12 mouse cellular contexts compared by ENCODE assay signal in genomic region chr5:144249871-144250270, GRCm38 (mm10). TPM values are rescaled to one million over a fixed set of nuclear protein-coding genes. Genes with fewer than 3 reads are reported as not detected.
A peak's percentile ranks its signal among the peaks of the same experiment; 100 is the strongest.
DNase-seq lines count a peak whose midpoint lies in the region; ATAC-seq and TF ChIP-seq lines count a peak whose summit lies in the region.
"Had no signal": no experiment of that assay in that cellular context is flagged by ENCODE, and none has a peak within 500 bp of the region (broad histone marks: within the 10 kb centered on the region; RNA-seq: fewer than 3 reads in every experiment).

No protein-coding gene starts in this region.

- H3K79me2 ChIP-seq in MEL (ENCODE audit: control insufficient read depth, insufficient read depth, low read length, poor library complexity) (no peaks in the 10 kb centered on the region), macrophage (ENCODE audit: inconsistent target) (peaks cover 76% of the 10 kb centered on the region)

- H3K36me3 ChIP-seq in heart, postnatal 0 days (replicated peaks; ENCODE audit: control insufficient read depth, insufficient read depth, low read length): no peaks in the 10 kb centered on the region
- no peaks in the 10 kb centered on the region for H3K36me3 ChIP-seq in lung, postnatal 0 days (ENCODE audit: insufficient read depth, low read length)
- H3K36me3 ChIP-seq in MEL (ENCODE audit: control insufficient read depth in 1 of 2, insufficient read depth in 2 of 2, low read length in 2 of 2) (peaks cover 0 to 8% of the 10 kb centered on the region in 2 experiments; a peak in 2 of 4 replicates), macrophage (ENCODE audit: inconsistent target) (no peaks in the 10 kb centered on the region)
- H3K36me3 ChIP-seq: stomach, embryonic 15.5 days had no signal

- no peak for DNase-seq in heart, postnatal 0 days (ENCODE audit: low spot score)
- DNase-seq in heart, postnatal 25 days (ENCODE audit: low spot score): no peak
- no peak for DNase-seq in lung, postnatal 0 days (ENCODE audit: low spot score)
- no peak for DNase-seq in lung, postnatal 36 days
- peak; percentile 59 for DNase-seq in MEL (ENCODE audit: low read depth, low spot score)
- DNase-seq: adrenal gland, postnatal 10 days; heart, postnatal 14 days; kidney, postnatal 36 days had no signal

- TF ChIP-seq RAD21 in MEL (IDR thresholded peaks at IDR 0.05; ENCODE audit: low read depth, low read length): peak; percentile 36

- TF ChIP-seq POLR2A in MEL (IDR thresholded peaks at IDR 0.05; ENCODE audit: control insufficient read depth in 1 of 2, insufficient read depth in 1 of 2, low read depth in 1 of 2, low read length in 2 of 2, poor library complexity in 1 of 2): no peak

- ATAC-seq in heart, postnatal 0 days (ENCODE audit: insufficient read depth, low read depth): no peak
- no peak for ATAC-seq in lung, postnatal 0 days
- no peak for ATAC-seq in erythroid progenitor cell, adult 5-6 weeks (replicated peaks; ENCODE audit: low FRiP score, poor library complexity, severe bottlenecking)
- ATAC-seq: inflammation-experienced regulatory T-cells, adult 6 months had no signal

- 0 out of 2 replicates have a peak, but pooled peaks cover 4% of the 10 kb centered on the region for H3K9me3 ChIP-seq in heart, postnatal 0 days (replicated peaks; ENCODE audit: control insufficient read depth, low read length)
- H3K9me3 ChIP-seq in lung, postnatal 0 days (ENCODE audit: low read length): no peaks in the 10 kb centered on the region
- H3K9me3 ChIP-seq in MEL (replicated peaks; ENCODE audit: insufficient read depth, low read length): no peaks in the 10 kb centered on the region
- H3K9me3 ChIP-seq: stomach, embryonic 15.5 days had no signal

- 83% methylated on average over 3 of the region's 3 CpGs for WGBS in heart, postnatal 0 days
- 80% methylated on average over 3 of the region's 3 CpGs for WGBS in lung, postnatal 0 days
- 89% methylated on average over 3 of the region's 3 CpGs for WGBS in macrophage (ENCODE audit: missing documents)

- peak; percentile 32 for TF ChIP-seq CTCF in heart, postnatal 0 days (IDR thresholded peaks at IDR 0.05; ENCODE audit: low read depth)
- TF ChIP-seq CTCF in lung, postnatal 0 days (IDR thresholded peaks at IDR 0.05): peak; percentile 60
- TF ChIP-seq CTCF in MEL (IDR thresholded peaks at IDR 0.05 in 2 of 3, conservative IDR thresholded peaks at IDR 0.05 in 1 of 3; ENCODE audit: control insufficient read depth in 1 of 3, insufficient read depth in 1 of 3, low read depth in 2 of 3, low read length in 3 of 3, poor library complexity in 1 of 3, severe bottlenecking in 1 of 3): peak; percentile 59 to 66 (median 59)

- H3K4me2 ChIP-seq in heart, postnatal 0 days (ENCODE audit: low read depth, low read length): no peak overlapping the region
- H3K4me2 ChIP-seq in lung, postnatal 0 days (replicated peaks; ENCODE audit: low read depth, low read length): no peak overlapping the region
- H3K4me2 ChIP-seq: stomach, embryonic 15.5 days had no signal

- H3K9ac ChIP-seq in heart, postnatal 0 days (replicated peaks; ENCODE audit: low read depth, low read length): no peak overlapping the region
- no peak overlapping the region for H3K9ac ChIP-seq in lung, postnatal 0 days (replicated peaks; ENCODE audit: low read depth)
- H3K9ac ChIP-seq in MEL (ENCODE audit: control insufficient read depth, low read depth, low read length, poor library complexity, severe bottlenecking): no peak overlapping the region
- H3K9ac ChIP-seq: stomach, embryonic 15.5 days had no signal

- no peak overlapping the region for H3K27ac ChIP-seq in heart, postnatal 0 days (ENCODE audit: low read depth)
- no peak overlapping the region for H3K27ac ChIP-seq in lung, postnatal 0 days (ENCODE audit: low read length)
- no peak overlapping the region for H3K27ac ChIP-seq in MEL (ENCODE audit: control insufficient read depth, low read depth, low read length)
- H3K27ac ChIP-seq in macrophage: peak overlapping the region; percentile 99
- H3K27ac ChIP-seq: stomach, embryonic 15.5 days had no signal

- H3K4me1 ChIP-seq in heart, postnatal 0 days (ENCODE audit: control insufficient read depth, insufficient read depth): peaks cover 21% of the 10 kb centered on the region
- peaks cover 15% of the 10 kb centered on the region; the same call in 1 of the 2 replicates for H3K4me1 ChIP-seq in lung, postnatal 0 days (ENCODE audit: insufficient read depth, low read depth, low read length)
- peaks cover 8 to 11% of the 10 kb centered on the region in 2 experiments for H3K4me1 ChIP-seq in MEL (ENCODE audit: control insufficient read depth in 1 of 2, insufficient read depth in 2 of 2, low read length in 2 of 2)

- H3K27me3 ChIP-seq in heart, postnatal 0 days (ENCODE audit: control insufficient read depth, insufficient read depth, low read length): no peaks in the 10 kb centered on the region
- no peaks in the 10 kb centered on the region for H3K27me3 ChIP-seq in lung, postnatal 0 days (replicated peaks; ENCODE audit: insufficient read depth, low read length)
- no peaks in the 10 kb centered on the region for H3K27me3 ChIP-seq in MEL (ENCODE audit: control insufficient read depth in 1 of 2, insufficient read depth in 2 of 2, low read length in 2 of 2)
- H3K27me3 ChIP-seq: stomach, embryonic 15.5 days had no signal

- intact Hi-C loops in heart, postnatal 25 days (cut with DNase I): no loop called here

- no peak for TF ChIP-seq EP300 in heart, postnatal 0 days (IDR thresholded peaks at IDR 0.05; ENCODE audit: low read depth)
- no peak for TF ChIP-seq EP300 in lung, postnatal 0 days (IDR thresholded peaks at IDR 0.05)
- TF ChIP-seq EP300 in MEL (IDR thresholded peaks at IDR 0.05; ENCODE audit: low read depth in 1 of 2, low read length in 2 of 2): no peak

- H3K4me3 ChIP-seq in heart, postnatal 0 days (ENCODE audit: low read depth, low read length): no peak overlapping the region
- H3K4me3 ChIP-seq in lung, postnatal 0 days (ENCODE audit: low read depth, low read length): no peak overlapping the region
- H3K4me3 ChIP-seq in MEL (ENCODE audit: control insufficient read depth in 1 of 2, insufficient read depth in 1 of 2, low read depth in 2 of 2, low read length in 2 of 2) (no peak overlapping the region), macrophage (ENCODE audit: inconsistent target) (no peak overlapping the region)
- H3K4me3 ChIP-seq: stomach, embryonic 15.5 days had no signal

TF ChIP-seq in MEL, 35 proteins besides CTCF, POLR2A, EP300 and RAD21 (continues in another document):
- TF ChIP-seq SIN3A (IDR thresholded peaks at IDR 0.05; ENCODE audit: low read length): no peak

RNA-seq across cellular contexts. Expression of gene Bri3, which starts 5.6 kb away (rescaled TPM):
- total RNA-seq in heart, postnatal 0 days (2014; rRNA removed; ENCODE audit: low replicate concordance): 51.3 and 71.0 TPM in 2 replicates
- polyA plus RNA-seq in heart, postnatal 0 days (2015; fragmentation: Nextera tagmentation; extraction: Ambion mirVana): 278 and 304 TPM in 2 replicates
- total RNA-seq in heart, postnatal 25 days (2021): 100 to 1,000 TPM; 114 to 130 TPM
- 278 and 286 TPM in 2 replicates for polyA plus RNA-seq in lung, postnatal 0 days (2015; fragmentation: Nextera tagmentation; extraction: Ambion mirVana)
- total RNA-seq in MEL (2012; rRNA removed): 16.5 and 21.6 TPM in 2 replicates
- polyA plus RNA-seq in MEL (2012; ENCODE audit: insufficient read depth in 1 of 2, insufficient read length in 2 of 2, low read depth in 1 of 2, low replicate concordance in 2 of 2, missing spikeins in 1 of 2) (10 to 100 TPM in 1 of 2 experiments, not detected in 1; 40.5 TPM), macrophage (2018) (238 to 490 TPM (median 271 TPM) in 3 replicates)
- 100 to 1,000 TPM in 22 of 26 experiments, 10 to 100 TPM in 4; 58.8 to 230 (median 146) TPM for total RNA-seq in macrophage (2018; cell fraction: chromatin; rRNA removed)
- total RNA-seq in macrophage (2018; cell fraction: cytosol; rRNA removed): 100 to 1,000 TPM; 542 to 899 (median 688) TPM
- total RNA-seq in macrophage (2018; cell fraction: nucleus; rRNA removed): 100 to 1,000 TPM; 108 to 411 (median 269) TPM
- 20.1 and 20.5 TPM in 2 replicates for total RNA-seq in erythroid progenitor cell, adult 5-6 weeks (2015; ENCODE audit: low replicate concordance)
- 3.0 and 4.9 TPM in 2 replicates for total RNA-seq in erythroid progenitor cell, adult 5-6 weeks (2017; ENCODE audit: low replicate concordance)

RNA-seq across cellular contexts. Expression of gene Tecpr1, which starts 26.5 kb away (rescaled TPM):
- total RNA-seq in heart, postnatal 0 days (2014; rRNA removed; ENCODE audit: low replicate concordance): 19.2 and 28.3 TPM in 2 replicates
- polyA plus RNA-seq in heart, postnatal 0 days (2015; fragmentation: Nextera tagmentation; extraction: Ambion mirVana): 11.7 and 13.5 TPM in 2 replicates
- 10 to 100 TPM; 23.0 to 24.9 TPM for total RNA-seq in heart, postnatal 25 days (2021)
- 34.1 and 35.0 TPM in 2 replicates for polyA plus RNA-seq in lung, postnatal 0 days (2015; fragmentation: Nextera tagmentation; extraction: Ambion mirVana)
- 6.2 and 7.1 TPM in 2 replicates for total RNA-seq in MEL (2012; rRNA removed)
- 1 to 10 TPM in 1 of 2 experiments, not detected in 1; 9.0 TPM for polyA plus RNA-seq in MEL (2012; ENCODE audit: insufficient read depth in 1 of 2, insufficient read length in 2 of 2, low read depth in 1 of 2, low replicate concordance in 2 of 2, missing spikeins in 1 of 2)
- 1,000 to 10,000 TPM in 9 of 26 experiments, 100 to 1,000 TPM in 17; 169 to 1,925 (median 703) TPM for total RNA-seq in macrophage (2018; cell fraction: chromatin; rRNA removed)
- 100 to 1,000 TPM in 18 of 26 experiments, 10 to 100 TPM in 8; 66.8 to 322 (median 143) TPM for total RNA-seq in macrophage (2018; cell fraction: cytosol; rRNA removed)
- total RNA-seq in macrophage (2018; cell fraction: nucleus; rRNA removed): 1,000 to 10,000 TPM in 5 of 26 experiments, 100 to 1,000 TPM in 21; 163 to 1,406 (median 471) TPM
- 61.4 to 244 TPM (median 121 TPM) in 3 replicates for polyA plus RNA-seq in macrophage (2018)
- 2.9 and 8.3 TPM in 2 replicates for total RNA-seq in erythroid progenitor cell, adult 5-6 weeks (2015; ENCODE audit: low replicate concordance)
- total RNA-seq in erythroid progenitor cell, adult 5-6 weeks (2017; ENCODE audit: low replicate concordance): 2.1 and 6.2 TPM in 2 replicates

RNA-seq across cellular contexts. Expression of gene Bhlha15, which starts 59.8 kb away (rescaled TPM):
- 0.31 and 0.54 TPM in 2 replicates for total RNA-seq in heart, postnatal 0 days (2014; rRNA removed; ENCODE audit: low replicate concordance)
- polyA plus RNA-seq in heart, postnatal 0 days (2015; fragmentation: Nextera tagmentation; extraction: Ambion mirVana): 0.04 and 0.08 TPM in 2 replicates
- not detected for total RNA-seq in heart, postnatal 25 days (2021)
- 0.20 TPM in 1 of 2 replicates, not detected in the other for polyA plus RNA-seq in lung, postnatal 0 days (2015; fragmentation: Nextera tagmentation; extraction: Ambion mirVana)
- total RNA-seq in MEL (2012; rRNA removed): 2.6 and 4.3 TPM in 2 replicates
- polyA plus RNA-seq in MEL (2012; ENCODE audit: insufficient read depth in 1 of 2, insufficient read length in 2 of 2, low read depth in 1 of 2, low replicate concordance in 2 of 2, missing spikeins in 1 of 2): 1 to 10 TPM in 1 of 2 experiments, not detected in 1; 4.1 TPM
- under 1 TPM in 7 of 26 experiments, not detected in 19; 0.20 to 0.46 (median 0.26) TPM for total RNA-seq in macrophage (2018; cell fraction: chromatin; rRNA removed)
- total RNA-seq in macrophage (2018; cell fraction: cytosol; rRNA removed): under 1 TPM in 2 of 26 experiments, not detected in 24; 0.03 TPM
- total RNA-seq in macrophage (2018; cell fraction: nucleus; rRNA removed): under 1 TPM in 3 of 26 experiments, not detected in 23; 0.17 to 0.24 (median 0.18) TPM
- polyA plus RNA-seq in macrophage (2018): not detected in 3 replicates
- total RNA-seq in erythroid progenitor cell, adult 5-6 weeks (2015; ENCODE audit: low replicate concordance): not detected in 2 replicates
- not detected in 2 replicates for total RNA-seq in erythroid progenitor cell, adult 5-6 weeks (2017; ENCODE audit: low replicate concordance)
- total RNA-seq: heart, postnatal 14 days had no signal
